8 mouse cellular contexts compared by ENCODE assay signal in genomic region chr12:17992572-17992971, GRCm38 (mm10).
A peak's percentile ranks its signal among the peaks of the same experiment; 100 is the strongest.
DNase-seq lines count a peak whose midpoint lies in the region; ATAC-seq and TF ChIP-seq lines count a peak whose summit lies in the region.
"Not testable (repeated sequence)": the region's sequence is repeated elsewhere in the genome, so short reads cannot be mapped to it uniquely, and the experiment has no call there.

No protein-coding gene starts in this region.

- ATAC-seq in forebrain, postnatal 0 days, result peak; percentile 94
- peak; percentile 80; the same call in 1 of the 2 replicates for ATAC-seq in kidney, postnatal 0 days (replicated peaks; ENCODE audit: low FRiP score, low read depth)
- peak; percentile 83 for ATAC-seq in midbrain, embryonic 13.5 days

- H3K27ac ChIP-seq in forebrain, postnatal 0 days (ENCODE audit: low read depth, low read length); kidney, postnatal 0 days; liver, adult 2 months (replicated peaks; ENCODE audit: insufficient read depth, low read depth, low read length); midbrain, embryonic 13.5 days: not testable (repeated sequence)

- H3K4me3 ChIP-seq in forebrain, postnatal 0 days (ENCODE audit: low read depth, low read length), result peak overlapping the region; percentile 42
- peak overlapping the region; percentile 48 for H3K4me3 ChIP-seq in kidney, postnatal 0 days (replicated peaks; ENCODE audit: low read depth, low read length)
- H3K4me3 ChIP-seq in liver, adult 2 months (ENCODE audit: insufficient read depth, low read depth, low read length), result peak overlapping the region; percentile 55; the same call in 1 of the 2 replicates
- H3K4me3 ChIP-seq in midbrain, embryonic 13.5 days (replicated peaks), result peak overlapping the region; percentile 52

- under 1% methylated on average over 33 of the region's 44 CpGs for WGBS in forebrain, postnatal 0 days
- under 1% methylated on average over 44 of the region's 44 CpGs for WGBS in kidney, postnatal 0 days
- under 1% methylated on average over 42 of the region's 44 CpGs for WGBS in liver, adult 2 months
- WGBS in midbrain, embryonic 13.5 days, result 1% methylated on average over 44 of the region's 44 CpGs

- not testable (repeated sequence) for H3K79me2 ChIP-seq in liver, adult 2 months (ENCODE audit: control insufficient read depth, insufficient read depth, low read length)

- not testable (repeated sequence) for H3K27me3 ChIP-seq in forebrain, postnatal 0 days (ENCODE audit: insufficient read depth, low read length); kidney, postnatal 0 days (ENCODE audit: insufficient read depth, low read length); liver, adult 2 months (ENCODE audit: control insufficient read depth, insufficient read depth, low read length); midbrain, embryonic 13.5 days

- H3K9ac ChIP-seq in forebrain, postnatal 0 days, result peak overlapping the region; percentile 50
- H3K9ac ChIP-seq in kidney, postnatal 0 days (ENCODE audit: low read depth, low read length), result peak overlapping the region; percentile 40
- H3K9ac ChIP-seq in liver, adult 2 months (ENCODE audit: low read depth, low read length), result not testable (repeated sequence)
- H3K9ac ChIP-seq in midbrain, embryonic 13.5 days (replicated peaks), result peak overlapping the region; percentile 53

- TF ChIP-seq POLR2A in liver, adult 2 months (IDR thresholded peaks at IDR 0.05; ENCODE audit: extremely low read depth, insufficient read depth, low read length), result not testable (repeated sequence)

- H3K4me1 ChIP-seq in forebrain, postnatal 0 days (ENCODE audit: insufficient read depth); kidney, postnatal 0 days (replicated peaks; ENCODE audit: insufficient read depth, low read length); liver, adult 2 months (ENCODE audit: control insufficient read depth, insufficient read depth, low read length); midbrain, embryonic 13.5 days (replicated peaks): not testable (repeated sequence)

- intact Hi-C loops in heart, postnatal 10 days (cut with DNase I), result not testable (repeated sequence)

- not testable (repeated sequence) for H3K36me3 ChIP-seq in forebrain, postnatal 0 days (ENCODE audit: insufficient read depth); kidney, postnatal 0 days (ENCODE audit: insufficient read depth, low read length); liver, adult 2 months (ENCODE audit: control insufficient read depth, insufficient read depth, low read length); midbrain, embryonic 13.5 days

- peak overlapping the region; percentile 49 for H3K4me2 ChIP-seq in forebrain, postnatal 0 days (ENCODE audit: low read depth)
- H3K4me2 ChIP-seq in kidney, postnatal 0 days (ENCODE audit: low read length), result peak overlapping the region; percentile 61
- H3K4me2 ChIP-seq in midbrain, embryonic 13.5 days (replicated peaks), result peak overlapping the region; percentile 57

- not testable (repeated sequence) for H3K9me3 ChIP-seq in forebrain, postnatal 0 days (ENCODE audit: low read length); kidney, postnatal 0 days (replicated peaks; ENCODE audit: low read length); midbrain, embryonic 13.5 days

- not testable (repeated sequence) for TF ChIP-seq CTCF in forebrain, postnatal 0 days (IDR thresholded peaks at IDR 0.05; ENCODE audit: low read depth); kidney, postnatal 0 days (IDR thresholded peaks at IDR 0.05; ENCODE audit: low read depth); liver, adult 2 months (IDR thresholded peaks at IDR 0.05; ENCODE audit: low read depth, low read length)

- DNase-seq in 3T3-L1 (ENCODE audit: low read depth, low spot score), result peak; percentile 11
- peak; percentile 26 for DNase-seq in c-Kit-positive CD71-negative TER-119-negative erythroid progenitor cells, embryonic 14.5 days (ENCODE audit: low read depth)
- DNase-seq in forebrain, postnatal 0 days, result peak; percentile 77
- DNase-seq in heart, postnatal 10 days, result peak; percentile 34 to 40
- peak; percentile 66 for DNase-seq in kidney, postnatal 0 days (ENCODE audit: low spot score)
- DNase-seq in liver, adult 2 months (ENCODE audit: extremely low read depth, low read depth, low spot score), result peak; percentile 32
- peak; percentile 44 for DNase-seq in right cerebral cortex, postnatal 4 days

Comparison
In these comparisons a context has a peak if more than half of its experiments do, and no peak if none do; other contexts are left out.
1. DNase-seq: peak in every context shown above with its lines; median percentile 77 in forebrain, postnatal 0 days; 66 in kidney, postnatal 0 days; 44 in right cerebral cortex, postnatal 4 days; 37 in heart, postnatal 10 days; 32 in liver, adult 2 months; 26 in c-Kit-positive CD71-negative TER-119-negative erythroid progenitor cells, embryonic 14.5 days; 11 in 3T3-L1.